Mouse (Mus musculus): Measurements from ENCODE around the gene Stard13.

Gene Stard13

DNA sequence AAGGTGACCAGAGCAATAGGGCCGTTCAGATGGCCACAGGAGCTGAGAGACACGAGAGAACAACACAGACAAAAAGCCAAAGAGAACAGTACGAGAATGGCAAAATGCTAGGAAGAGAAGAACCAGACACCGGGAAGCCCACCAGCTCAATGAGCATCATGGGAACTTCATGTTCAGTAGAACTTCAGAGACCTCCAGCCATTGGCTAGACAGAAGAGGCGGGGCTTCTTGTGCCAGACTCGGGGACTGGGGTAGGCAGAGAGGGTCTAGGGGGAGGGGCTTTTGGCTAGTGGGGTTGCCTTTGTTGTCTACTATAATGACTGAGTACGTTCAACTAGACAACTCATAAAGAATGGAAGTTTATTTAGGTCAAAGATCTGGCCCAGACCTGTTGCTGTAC is 239.5 kb downstream of the Stard13 start:
- DNase-seq, result no peak

Measured in kidney, adult 9 months (tissue).